Mouse (Mus musculus) forebrain, embryonic 16.5 days (tissue): ENCODE measurements around the gene Golt1a. TPM values are rescaled to one million over a fixed set of nuclear protein-coding genes. Genes with fewer than 3 reads are reported as not detected.
A peak's percentile ranks its signal among the peaks of the same experiment; 100 is the strongest.

Source experiments
- ATAC-seq: fragments of 200-750 bp; cut with Nextera tagmentation; 2 replicates; pipeline ENCODE4 v1.8.0; 2017; ENCODE audit warnings: mild to moderate bottlenecking, moderate library complexity
- H3K27ac ChIP-seq: fragments of 300-500 bp; sonication (generic); 2 replicates; pipeline ENCODE4 v1.5.1; 2014; ENCODE audit warnings: low read length, control low read depth
- H3K27me3 ChIP-seq: fragments of 300-500 bp; sonication (generic); replicated peaks from 2 replicates; pipeline ENCODE4 v1.6.1; 2014; ENCODE audit warnings: low read length; ENCODE audit not compliant: control insufficient read depth, insufficient read depth
- H3K36me3 ChIP-seq: fragments of 300-500 bp; sonication (generic); 2 replicates; pipeline ENCODE4 v1.6.1; 2014; ENCODE audit not compliant: control insufficient read depth, insufficient read depth
- H3K4me1 ChIP-seq: fragments of 300-500 bp; sonication (generic); replicated peaks from 2 replicates; pipeline ENCODE4 v1.6.1; 2014; ENCODE audit warnings: low read length; ENCODE audit not compliant: control insufficient read depth, insufficient read depth
- H3K4me2 ChIP-seq: fragments of 300-500 bp; sonication (generic); 2 replicates; pipeline ENCODE4 v1.6.1; 2014; ENCODE audit warnings: mild to moderate bottlenecking, low read length, control low read depth
- H3K4me3 ChIP-seq: fragments of 300-500 bp; sonication (generic); replicated peaks from 2 replicates; pipeline ENCODE4 v1.5.1; 2014; ENCODE audit warnings: mild to moderate bottlenecking, low read length, control low read depth
- H3K9ac ChIP-seq: fragments of 300-500 bp; sonication (generic); replicated peaks from 2 replicates; pipeline ENCODE4 v1.6.1; 2014; ENCODE audit warnings: low read depth, low read length, control low read depth
- H3K9me3 ChIP-seq: fragments of 300-500 bp; sonication (generic); 2 replicates; pipeline ENCODE4 v1.6.1; 2016; ENCODE audit warnings: low read length; ENCODE audit not compliant: control insufficient read depth
- WGBS: fragments of 180-500 bp; shearing (Covaris S2); extraction: QIAGEN DNeasy Blood & Tissue Kit; methylation state at CpG from one replicate; pipeline ENCODE4 v1.1.7; 2014; 5-methylcytosine and 5-hydroxymethylcytosine counted together
- polyA plus RNA-seq: library from polyadenylated mRNA; unstranded; fragments of >200 nt; fragmentation: Nextera tagmentation; extraction: Ambion mirVana; gene quantifications from 2 replicates; pipeline ENCODE4 v1.2.1, GENCODE M21; 2015

Gene Golt1a
- polyA plus RNA-seq = not detected in 2 replicates

- Histone ChIP-seq H3K27me3 (no peaks in the 10 kb centered on the region), H3K4me1 (peaks cover 11% of the 10 kb centered on the region), H3K4me3 (no peak within 1 kb of the TSS), H3K36me3 (no peaks in the 10 kb centered on the region), H3K27ac (no peak within 1 kb of the TSS), H3K9ac (no peak within 1 kb of the TSS), H3K9me3 (no peaks in the 10 kb centered on the region), H3K4me2 (no peak within 1 kb of the TSS)
- 73% methylated on average over 14 of the region's 14 CpGs for WGBS
- no peak for ATAC-seq
These were observed at the start of gene Golt1a for GRCm38 (mm10) chr1:133309652-133310267. Gene Golt1a, plus strand, starts transcription at chr1:133309800.

DNA sequence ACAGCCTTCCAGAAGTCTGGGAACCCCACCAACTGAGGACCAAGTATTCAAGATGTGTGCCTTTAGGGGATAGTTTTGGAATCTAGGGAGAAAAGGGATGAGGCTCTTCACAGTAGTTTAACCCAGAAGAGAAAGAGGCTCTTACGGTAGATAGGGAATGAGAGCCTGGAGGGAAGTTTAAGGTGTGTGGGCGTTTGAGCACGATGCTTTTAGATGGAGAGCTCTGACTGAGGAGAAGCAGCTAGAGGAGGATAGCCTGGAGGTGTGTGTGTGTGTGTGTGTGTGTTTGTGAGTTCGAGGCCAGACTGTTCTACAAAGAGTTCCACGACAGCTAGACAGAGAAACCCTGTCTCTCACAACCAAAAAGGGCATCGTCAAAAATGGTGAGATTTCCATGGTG, 47.0 kb upstream of the Golt1a start:
- WGBS = 90% methylated on average over 6 of the region's 6 CpGs

DNA sequence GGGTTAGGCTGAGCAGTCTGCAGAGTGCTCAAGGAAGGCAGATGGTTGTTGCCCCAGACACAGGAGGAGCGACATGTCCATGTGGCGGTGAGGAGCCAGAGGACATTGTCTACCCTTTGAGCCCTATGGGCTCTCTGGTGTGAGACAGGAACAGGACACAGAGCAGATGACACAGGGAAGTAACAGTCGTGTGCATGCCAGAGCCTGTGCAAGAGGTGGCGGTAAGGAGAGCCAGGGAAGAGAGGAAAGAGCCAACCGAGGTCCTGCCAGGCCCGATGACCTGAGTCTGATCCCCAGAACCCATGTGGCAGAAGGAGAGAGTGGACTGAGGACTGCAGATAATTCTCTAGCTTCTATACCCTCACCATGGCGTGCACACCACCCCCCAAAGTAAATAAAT, 46.5 kb upstream of the Golt1a start:
- no peak overlapping the region for H3K9ac ChIP-seq
- peaks cover 7% of the 10 kb centered on the region; the same call in 1 of the 2 replicates for H3K36me3 ChIP-seq
- H3K27me3 ChIP-seq = no peaks in the 10 kb centered on the region
- 89% methylated on average over 7 of the region's 7 CpGs for WGBS
- no peak overlapping the region for H3K4me2 ChIP-seq
- no peak overlapping the region for H3K27ac ChIP-seq
- H3K4me1 ChIP-seq = peaks cover 8% of the 10 kb centered on the region
- ATAC-seq = no peak
- H3K9me3 ChIP-seq = no peaks in the 10 kb centered on the region
- H3K4me3 ChIP-seq = no peak overlapping the region

More for the DNA sequence above, 47.0 kb upstream of the Golt1a start:
- H3K9ac ChIP-seq = no peak overlapping the region
- no peak overlapping the region for H3K4me2 ChIP-seq
- H3K9me3 ChIP-seq = no peaks in the 10 kb centered on the region
- peaks cover 7% of the 10 kb centered on the region; the same call in 1 of the 2 replicates for H3K36me3 ChIP-seq
- H3K4me1 ChIP-seq = peaks cover 3% of the 10 kb centered on the region
- ATAC-seq = no peak
- H3K27me3 ChIP-seq = no peaks in the 10 kb centered on the region
- H3K4me3 ChIP-seq = no peak overlapping the region
- no peak overlapping the region for H3K27ac ChIP-seq

DNA sequence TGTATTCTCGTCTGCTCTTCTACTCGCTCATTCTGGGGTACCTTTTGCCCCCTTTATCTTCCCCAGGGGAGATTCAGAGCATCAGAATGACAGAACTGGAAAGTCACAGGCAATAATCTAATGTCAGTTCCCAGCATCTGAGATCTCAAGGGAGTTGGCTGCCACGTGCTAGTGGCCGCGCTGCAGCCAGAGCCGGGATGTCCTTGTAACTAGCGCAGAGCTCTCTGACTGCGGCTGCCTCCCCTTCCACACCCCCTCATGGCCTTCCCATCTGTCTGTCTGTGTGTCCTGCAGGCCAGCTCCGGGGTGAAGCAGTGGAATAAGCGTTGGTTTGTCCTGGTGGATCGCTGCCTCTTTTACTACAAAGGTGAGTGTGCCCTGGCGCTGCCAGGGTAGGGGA, 45.2 kb upstream of the Golt1a start:
- H3K4me2 ChIP-seq = no peak overlapping the region
- H3K4me1 ChIP-seq = peaks cover 12% of the 10 kb centered on the region
- H3K27ac ChIP-seq = no peak overlapping the region
- no peaks in the 10 kb centered on the region for H3K9me3 ChIP-seq
- H3K27me3 ChIP-seq = no peaks in the 10 kb centered on the region
- WGBS = 85% methylated on average over 12 of the region's 12 CpGs
- H3K4me3 ChIP-seq = no peak overlapping the region
- H3K36me3 ChIP-seq = peaks cover 7% of the 10 kb centered on the region; the same call in 1 of the 2 replicates
- H3K9ac ChIP-seq = no peak overlapping the region
- ATAC-seq = no peak

- 75% methylated on average over 11 of the region's 11 CpGs for WGBS
- no peak overlapping the region for H3K4me2 ChIP-seq
- no peak overlapping the region for H3K9ac ChIP-seq
- H3K27ac ChIP-seq = no peak overlapping the region
- H3K27me3 ChIP-seq = no peaks in the 10 kb centered on the region
- peaks cover 12% of the 10 kb centered on the region for H3K4me1 ChIP-seq
- no peak overlapping the region for H3K4me3 ChIP-seq
- ATAC-seq = no peak
- no peaks in the 10 kb centered on the region for H3K9me3 ChIP-seq
- H3K36me3 ChIP-seq = peaks cover 4% of the 10 kb centered on the region; the same call in 1 of the 2 replicates
These were observed 44.4 kb upstream of the Golt1a start for GRCm38 (mm10) chr1:133265114-133265766.

DNA sequence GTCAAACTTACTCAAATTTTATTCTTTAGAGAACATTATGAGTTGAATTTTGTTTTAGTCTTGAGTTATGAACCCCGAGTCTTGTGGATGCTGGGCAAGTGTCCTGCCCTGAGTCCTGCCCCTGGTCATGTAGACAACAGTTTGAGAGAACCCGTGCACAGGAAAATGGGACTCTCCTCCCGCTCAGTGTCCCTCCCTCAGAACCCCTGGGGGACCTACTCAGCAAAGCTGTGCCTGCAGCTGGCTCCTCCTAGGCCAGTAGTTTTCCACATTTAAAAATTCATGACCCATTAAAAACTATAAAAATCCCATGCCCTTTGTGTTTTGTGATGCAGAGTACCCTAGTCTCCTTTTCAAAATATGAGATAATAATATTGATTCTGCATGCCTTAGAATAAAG, 42.5 kb upstream of the Golt1a start:
- peaks cover 5% of the 10 kb centered on the region; the same call in 1 of the 2 replicates for H3K36me3 ChIP-seq
- no peak overlapping the region for H3K4me3 ChIP-seq
- H3K27me3 ChIP-seq = no peaks in the 10 kb centered on the region
- ATAC-seq = no peak
- WGBS = 63% methylated on average over 3 of the region's 3 CpGs
- peaks cover 12% of the 10 kb centered on the region for H3K4me1 ChIP-seq
- H3K4me2 ChIP-seq = no peak overlapping the region
- H3K9me3 ChIP-seq = no peaks in the 10 kb centered on the region
- no peak overlapping the region for H3K9ac ChIP-seq
- no peak overlapping the region for H3K27ac ChIP-seq

DNA sequence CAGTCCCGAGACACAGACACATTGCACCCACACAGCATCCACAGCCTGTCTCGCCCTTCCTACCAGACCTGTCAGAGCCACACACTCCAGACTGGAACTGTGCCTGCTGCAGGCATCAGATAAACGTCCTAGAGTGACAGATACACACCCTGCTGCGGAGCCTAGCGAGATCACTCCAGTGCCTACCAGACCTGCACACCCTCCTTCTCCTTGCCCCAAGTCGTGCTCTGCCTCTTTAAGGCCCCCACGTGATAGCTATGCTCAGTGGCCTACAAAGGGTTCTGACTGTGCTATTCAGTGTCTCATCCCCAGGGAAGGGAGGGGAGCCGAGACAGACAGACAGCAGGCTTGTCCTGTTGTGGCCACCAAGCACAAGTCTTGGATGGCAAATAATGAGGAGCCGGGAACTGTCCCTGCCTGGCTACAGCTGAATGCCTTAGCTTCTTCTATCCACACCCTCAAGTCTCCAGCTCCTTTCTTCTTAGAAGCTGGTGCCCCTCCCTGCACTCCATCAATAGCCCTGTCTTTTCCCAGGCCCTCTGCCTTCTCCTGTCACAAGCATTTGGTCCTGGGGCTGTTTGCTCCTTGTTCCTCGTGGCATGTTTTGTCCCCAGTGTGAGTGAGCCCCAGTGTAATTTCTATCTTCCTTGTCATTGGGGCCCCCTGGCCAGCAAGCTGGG, 41.6 kb upstream of the Golt1a start:
- Histone ChIP-seq H3K9ac (peak overlapping the region; percentile 33; the same call in 1 of the 2 replicates), H3K4me3 (no peak overlapping the region), H3K9me3 (no peaks in the 10 kb centered on the region), H3K4me1 (peaks cover 12% of the 10 kb centered on the region), H3K36me3 (0 out of 2 replicates have a peak, but pooled peaks cover 2% of the 10 kb centered on the region), H3K27me3 (no peaks in the 10 kb centered on the region), H3K27ac (no peak overlapping the region), H3K4me2 (no peak overlapping the region)
- WGBS = 11% methylated on average over 10 of the region's 10 CpGs
- peak; percentile 78 for ATAC-seq

GRCm38 (mm10) chr1:133268503-133268902, 41.1 kb upstream of the Golt1a start:
- Histone ChIP-seq H3K27me3 (no peaks in the 10 kb centered on the region), H3K4me1 (peaks cover 12% of the 10 kb centered on the region), H3K4me2 (no peak overlapping the region), H3K9me3 (no peaks in the 10 kb centered on the region), H3K36me3 (0 out of 2 replicates have a peak, but pooled peaks cover 2% of the 10 kb centered on the region), H3K9ac (no peak overlapping the region), H3K4me3 (no peak overlapping the region), H3K27ac (no peak overlapping the region)
- WGBS = 75% methylated on average over 3 of the region's 3 CpGs
- peak; percentile 19; the same call in 1 of the 2 replicates for ATAC-seq

DNA sequence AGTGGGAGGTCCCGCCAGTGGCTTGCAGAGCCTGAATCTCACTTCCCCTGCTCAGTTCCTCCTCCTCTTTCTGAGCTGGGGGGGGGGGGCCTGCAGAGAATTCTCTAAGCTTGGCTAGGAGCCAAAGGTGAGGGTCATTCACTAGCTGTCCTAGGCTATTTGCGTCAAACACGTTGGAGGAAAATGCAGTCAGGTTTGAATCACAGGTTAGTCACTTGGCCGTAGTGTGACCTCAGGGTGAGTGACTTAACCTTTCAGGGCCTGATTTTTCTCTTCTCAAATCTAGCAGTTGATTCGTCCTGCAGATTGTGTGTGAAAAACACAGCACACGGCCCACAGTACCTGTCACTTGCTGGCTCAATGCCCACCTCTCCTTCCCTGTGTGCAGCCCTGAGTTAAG, 39.3 kb upstream of the Golt1a start:
- no peaks in the 10 kb centered on the region for H3K9me3 ChIP-seq
- H3K4me3 ChIP-seq = no peak overlapping the region
- H3K27me3 ChIP-seq = no peaks in the 10 kb centered on the region
- 0 out of 2 replicates have a peak, but pooled peaks cover 5% of the 10 kb centered on the region for H3K36me3 ChIP-seq
- H3K4me1 ChIP-seq = peaks cover 12% of the 10 kb centered on the region
- ATAC-seq = no peak
- H3K27ac ChIP-seq = no peak overlapping the region
- no peak overlapping the region for H3K4me2 ChIP-seq
- H3K9ac ChIP-seq = no peak overlapping the region
- WGBS = 52% methylated on average over 6 of the region's 6 CpGs
